Mouse (Mus musculus) C2C12 (cell line): ENCODE measurements around the gene Eipr1.

Source experiments
- CTCF ChIP-seq: IDR thresholded peaks from one replicate; pipeline ENCODE4 v1.5.1; 2011; ENCODE audit not compliant: control insufficient read depth, insufficient read depth, insufficient read length
- MYOD1 ChIP-seq: IDR thresholded peaks from one replicate; pipeline ENCODE4 v1.6.1; 2011; ENCODE audit warnings: low read depth; ENCODE audit not compliant: control insufficient read depth, insufficient read length
- USF1 ChIP-seq: IDR thresholded peaks from one replicate; pipeline ENCODE4 v1.6.1; 2011; ENCODE audit warnings: low read depth, mild to moderate bottlenecking, control low read depth, moderate library complexity

DNA sequence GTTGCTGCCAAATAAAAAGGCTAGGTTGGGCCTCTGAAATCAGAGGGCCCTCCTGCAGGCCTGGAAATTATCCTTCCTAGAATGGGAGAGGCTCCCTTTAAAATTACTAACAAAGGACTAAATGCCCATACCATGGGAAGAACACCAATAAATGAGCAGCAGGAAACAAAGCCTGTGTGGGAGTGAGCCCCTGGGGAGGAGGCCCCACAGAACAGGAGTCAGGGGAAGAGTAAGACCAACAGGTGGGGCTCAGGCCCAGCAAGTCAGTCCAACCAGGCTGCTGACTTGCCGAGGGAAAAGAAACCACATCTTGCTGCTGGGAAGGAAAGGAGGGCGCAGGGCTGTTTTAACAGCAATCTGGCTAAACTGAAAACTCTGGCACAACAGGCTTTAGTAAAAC, 34.5 kb upstream of the Eipr1 start:
- TF ChIP-seq CTCF (no peak), MYOD1 (no peak), USF1 (no peak)
